Mouse (Mus musculus) thymus, postnatal 14 days (tissue): ENCODE results near the gene Kbtbd8.

Experiments
- DNase-seq: peaks from one replicate; pipeline ENCODE4 v3.0.0; 2021

The Kbtbd8 gene

DNA sequence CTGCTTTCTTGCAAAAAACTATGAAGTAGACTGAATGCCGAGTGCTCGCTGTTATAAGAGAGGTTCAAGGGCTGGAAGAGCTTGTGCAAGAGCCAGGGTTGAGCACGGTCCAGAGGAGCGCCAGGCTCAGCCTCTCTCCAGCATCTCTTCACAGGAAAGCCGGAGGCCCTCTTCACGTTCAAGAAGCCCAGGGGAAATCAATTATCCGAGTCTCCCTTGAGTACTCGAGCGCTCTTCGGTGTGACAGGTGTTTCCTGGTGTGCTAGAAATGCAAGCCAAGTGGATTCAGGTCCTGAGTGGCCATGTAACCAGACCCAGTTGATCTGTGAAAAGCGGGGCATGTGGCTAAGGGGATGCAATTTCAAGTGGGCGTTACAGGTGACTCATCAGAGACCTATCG is at the start of gene Kbtbd8:
TSS of gene Kbtbd8 (plus strand) at position 295 of the 400 bp plus-strand sequence.
- DNase-seq, result peak; percentile 24

DNA sequence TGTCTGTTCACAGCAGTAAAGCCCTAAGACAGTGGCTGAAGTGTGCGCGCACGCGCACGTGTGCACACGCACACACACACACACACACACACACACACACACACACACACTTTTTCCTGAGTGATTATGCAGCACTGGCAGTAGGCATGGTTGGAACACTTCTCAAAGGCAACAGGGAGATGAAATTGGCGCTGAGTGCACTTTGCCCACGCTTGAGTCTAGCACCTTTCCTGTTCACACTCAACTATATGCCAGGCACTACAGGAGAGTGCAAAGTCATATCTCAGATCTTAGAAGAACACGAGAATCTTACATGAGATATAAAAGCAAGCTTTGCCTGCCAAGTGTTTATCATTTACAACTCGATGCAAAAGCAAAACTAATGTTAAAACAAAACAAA is 47.3 kb upstream of the Kbtbd8 start:
- no peak for DNase-seq

DNA sequence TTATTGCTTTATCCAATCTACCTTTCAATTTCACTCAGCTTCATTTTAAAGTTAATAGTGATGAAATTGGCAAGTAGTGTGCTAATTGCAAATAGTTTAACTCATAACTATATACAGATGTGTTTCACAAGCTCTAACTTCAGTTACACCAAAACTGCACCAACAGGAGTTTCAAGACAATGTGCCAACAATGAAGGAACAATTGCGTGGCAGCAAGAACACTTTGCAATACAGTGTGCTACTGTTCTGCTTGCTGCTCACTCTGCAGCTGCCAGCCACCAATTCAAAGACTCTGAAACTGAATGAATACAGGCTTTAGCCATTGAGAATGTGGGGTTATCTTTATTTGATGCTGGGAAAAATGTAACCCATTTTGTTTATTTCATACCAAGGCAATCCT is 31.8 kb upstream of the Kbtbd8 start:
- DNase-seq, result no peak

DNA sequence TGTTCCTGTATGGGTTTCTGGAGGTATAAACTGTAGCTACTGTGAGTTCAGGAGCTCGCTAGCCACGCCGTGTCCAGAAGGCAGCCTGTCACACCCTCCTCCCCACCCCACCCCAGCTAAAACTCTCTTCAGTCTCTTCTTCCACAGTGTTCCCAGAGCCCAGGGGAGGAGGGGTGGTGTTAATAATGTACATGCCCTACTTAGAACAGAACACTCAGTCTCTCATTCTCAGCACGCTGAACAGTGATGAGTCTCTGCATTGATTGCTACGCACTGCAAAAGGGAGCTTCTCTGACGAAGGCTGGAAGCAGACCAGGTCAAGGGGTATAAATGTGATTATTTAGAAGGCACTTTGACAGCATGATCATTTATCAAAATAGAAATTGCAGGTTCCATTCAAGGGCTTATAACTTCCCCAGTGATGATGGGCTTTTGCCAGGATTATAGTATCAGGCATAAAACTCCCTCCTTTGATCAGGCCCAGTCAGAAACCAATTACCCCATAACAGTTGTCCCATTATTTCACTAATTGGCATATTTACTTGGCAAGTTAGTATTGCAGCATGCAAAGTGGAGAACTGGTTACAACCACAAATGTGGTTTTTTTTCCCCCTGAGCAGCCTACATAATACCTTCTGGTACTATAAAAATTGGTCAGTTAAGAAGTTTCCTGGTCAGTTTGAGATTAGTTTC is 29.7 kb upstream of the Kbtbd8 start:
- DNase-seq, result no peak

DNA sequence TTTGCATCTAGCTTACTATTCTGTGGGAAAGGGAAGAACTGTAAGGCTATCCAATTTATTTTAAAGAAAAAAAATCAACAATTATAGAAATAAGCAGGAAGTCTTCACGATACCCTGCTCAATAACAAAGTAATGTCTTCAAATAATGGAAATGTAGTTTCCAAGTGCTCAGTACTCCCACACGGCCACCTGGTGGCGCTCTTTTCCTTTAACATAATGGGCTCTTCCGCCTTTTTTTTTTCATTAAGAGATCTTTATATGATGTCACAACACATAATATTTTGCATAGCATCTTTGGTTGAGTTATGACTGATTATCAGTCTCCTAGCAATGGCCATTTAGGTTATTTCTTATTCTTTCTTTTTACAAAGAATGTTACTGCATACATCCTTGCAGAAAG is 29.0 kb upstream of the Kbtbd8 start:
- DNase-seq, result peak; percentile 6

DNA sequence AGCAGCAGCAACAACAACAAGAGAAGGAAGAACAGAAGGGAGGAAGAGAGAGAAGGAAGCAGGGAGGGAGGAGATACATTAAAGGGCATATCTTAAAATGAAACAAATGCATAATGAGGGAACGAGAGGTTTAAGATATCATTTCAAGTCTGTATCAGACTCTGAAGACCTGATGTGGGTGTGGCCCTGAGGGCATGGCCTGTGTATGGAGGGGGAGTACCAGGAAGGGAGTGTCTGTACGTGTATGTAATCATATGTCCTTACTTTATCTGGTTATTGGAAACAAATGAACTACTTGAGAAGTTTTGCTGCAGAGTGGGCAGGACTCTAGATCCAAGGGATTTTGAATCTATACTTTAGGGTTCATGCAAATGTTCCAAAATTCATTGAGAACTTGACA is 22.3 kb upstream of the Kbtbd8 start:
- DNase-seq, result no peak

DNA sequence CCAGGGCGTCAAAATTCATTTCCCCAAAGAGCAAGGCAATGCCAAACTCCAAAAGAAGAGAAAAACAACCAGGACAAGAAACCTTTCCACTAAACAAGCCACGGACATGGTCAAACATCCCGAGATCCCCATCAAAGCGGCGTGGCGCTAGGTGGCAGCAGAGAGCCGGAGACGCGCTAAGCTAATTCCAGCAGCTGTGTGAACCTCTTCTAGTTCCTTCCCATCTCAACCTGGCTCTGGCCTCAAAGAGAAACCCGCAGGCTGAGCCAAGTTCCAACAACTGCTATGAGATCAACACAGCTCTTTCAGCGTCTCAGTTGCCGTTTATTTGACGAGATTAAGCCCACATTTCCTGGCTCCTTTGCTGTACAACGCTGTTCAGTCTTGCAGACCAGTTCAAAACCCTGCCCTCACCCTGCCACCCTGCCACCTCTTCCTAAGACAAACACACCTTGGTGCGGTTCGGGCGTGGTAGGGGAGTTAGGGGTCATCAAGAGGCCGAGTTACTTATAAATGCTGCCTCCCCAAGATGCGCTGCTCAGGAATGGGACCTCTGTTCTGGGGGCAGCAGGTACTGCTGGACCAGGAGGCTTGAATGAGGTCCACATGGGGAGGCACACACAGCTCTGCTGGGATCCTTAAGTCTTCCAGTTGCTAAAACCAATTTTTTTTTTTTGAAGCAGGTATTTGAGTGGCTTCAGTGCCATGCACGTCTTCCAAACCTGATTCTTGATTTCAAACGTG is 18.5 kb upstream of the Kbtbd8 start:
- peak; percentile 77 for DNase-seq

DNA sequence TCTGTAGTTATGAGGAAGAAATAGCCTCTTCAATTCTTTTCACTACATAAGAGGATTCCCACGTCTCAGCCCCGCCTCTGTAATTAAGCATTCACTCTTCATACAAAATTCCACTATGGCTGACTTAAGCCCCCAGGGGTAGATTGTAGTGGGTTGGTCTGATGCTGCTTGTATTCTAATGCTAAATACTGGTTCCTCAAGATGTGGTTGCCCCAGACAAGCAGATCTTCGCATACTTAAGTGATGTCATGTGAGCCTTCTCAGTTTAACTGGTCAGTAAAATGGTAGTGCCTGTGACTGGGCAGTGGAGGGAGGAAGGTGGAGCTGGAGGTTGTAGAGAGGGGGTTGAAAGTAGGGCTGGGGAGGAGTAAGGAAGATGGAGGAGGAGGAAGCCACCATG is 13.3 kb upstream of the Kbtbd8 start:
- no peak for DNase-seq

DNA sequence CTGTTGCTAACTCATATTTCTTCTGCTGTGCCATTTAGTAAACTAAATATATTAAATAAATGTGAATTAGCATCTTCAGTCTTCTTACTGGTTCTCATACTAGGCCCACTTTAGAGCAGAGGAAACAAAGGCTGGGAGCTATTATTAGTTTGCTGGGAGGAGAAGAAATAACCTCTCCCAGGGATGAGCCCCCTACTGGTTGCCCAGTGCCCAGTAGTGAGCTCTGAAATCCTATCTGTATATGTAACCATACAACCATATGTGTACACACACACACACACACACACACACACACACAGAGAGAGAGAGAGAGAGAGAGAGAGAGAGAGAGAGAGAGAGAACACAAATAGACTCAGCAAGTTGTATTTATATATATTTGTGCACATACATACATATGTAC is 8.6 kb upstream of the Kbtbd8 start:
- no peak for DNase-seq

DNA sequence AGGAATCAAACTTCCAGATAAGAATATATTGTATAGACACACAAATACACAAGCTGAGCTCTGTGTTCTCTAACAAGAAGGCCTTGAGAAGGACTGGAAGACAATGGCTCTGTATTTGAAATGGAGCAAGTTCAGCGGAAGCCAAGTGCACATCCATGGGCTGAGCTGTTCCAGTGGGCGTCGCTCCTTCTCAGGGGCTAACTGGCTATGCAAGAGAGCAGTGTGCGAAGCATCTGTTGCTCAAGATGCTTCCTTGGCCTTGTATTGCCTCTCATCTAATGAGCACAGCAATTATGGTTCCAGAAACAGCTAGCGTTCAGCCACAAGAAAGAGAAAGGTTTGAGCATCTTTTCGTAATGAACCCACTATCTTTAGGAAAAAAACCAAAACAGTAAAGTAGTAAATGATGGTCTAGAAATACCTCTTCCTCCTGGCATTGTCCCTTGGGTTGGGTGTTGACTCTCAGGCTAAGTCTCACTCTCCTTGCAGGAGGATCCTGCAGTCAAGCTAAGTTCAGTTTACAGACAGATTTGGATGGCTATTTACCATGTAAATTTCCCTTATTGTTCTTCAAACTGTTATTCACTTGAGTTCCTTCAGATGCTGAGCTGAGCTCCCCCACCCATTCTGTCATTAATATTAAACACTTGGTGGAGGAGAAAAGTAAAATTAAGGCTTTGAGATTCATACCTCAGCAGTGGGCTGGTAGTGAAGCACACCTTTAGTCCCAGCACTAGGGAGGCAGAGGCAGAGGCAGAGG is 7.2 kb upstream of the Kbtbd8 start:
- no peak for DNase-seq

DNA sequence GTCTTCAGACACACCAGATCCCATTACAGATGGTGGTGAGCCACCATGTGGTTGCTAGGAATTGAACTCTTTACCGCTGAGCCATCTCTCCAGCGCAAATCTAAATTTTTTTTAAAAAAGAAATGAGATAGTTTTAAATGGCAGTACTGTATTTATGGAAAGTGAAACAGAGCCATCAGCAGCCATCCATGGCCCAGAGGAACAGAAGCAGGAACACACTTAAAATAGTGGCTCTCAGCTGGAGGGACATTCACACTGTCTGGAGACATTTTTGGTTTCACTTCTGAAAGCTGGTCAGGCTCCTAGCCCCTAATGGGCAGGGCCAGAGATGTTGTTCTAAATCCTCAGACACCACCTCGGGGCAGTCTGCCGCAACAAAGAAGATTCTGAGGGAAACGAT is 5.0 kb upstream of the Kbtbd8 start:
- no peak for DNase-seq

DNA sequence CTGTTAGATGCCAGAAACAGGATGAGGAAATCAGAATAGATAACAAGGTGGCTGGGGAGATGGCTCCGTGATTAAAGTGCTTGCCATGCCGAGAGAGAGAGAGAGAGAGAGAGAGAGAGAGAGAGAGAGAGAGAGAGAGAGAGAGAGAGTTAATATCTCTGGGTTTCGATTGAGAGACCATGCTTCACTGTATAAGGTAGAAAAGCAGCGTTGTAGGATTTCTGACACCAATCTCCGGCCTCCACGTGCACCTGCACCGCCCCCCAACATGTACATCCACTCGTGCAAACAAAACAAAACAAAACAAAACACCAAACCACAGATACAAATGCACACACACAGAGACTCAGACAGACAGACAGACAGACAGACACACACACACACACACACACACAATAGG is 527 bp upstream of the Kbtbd8 start:
- DNase-seq, result no peak

DNA sequence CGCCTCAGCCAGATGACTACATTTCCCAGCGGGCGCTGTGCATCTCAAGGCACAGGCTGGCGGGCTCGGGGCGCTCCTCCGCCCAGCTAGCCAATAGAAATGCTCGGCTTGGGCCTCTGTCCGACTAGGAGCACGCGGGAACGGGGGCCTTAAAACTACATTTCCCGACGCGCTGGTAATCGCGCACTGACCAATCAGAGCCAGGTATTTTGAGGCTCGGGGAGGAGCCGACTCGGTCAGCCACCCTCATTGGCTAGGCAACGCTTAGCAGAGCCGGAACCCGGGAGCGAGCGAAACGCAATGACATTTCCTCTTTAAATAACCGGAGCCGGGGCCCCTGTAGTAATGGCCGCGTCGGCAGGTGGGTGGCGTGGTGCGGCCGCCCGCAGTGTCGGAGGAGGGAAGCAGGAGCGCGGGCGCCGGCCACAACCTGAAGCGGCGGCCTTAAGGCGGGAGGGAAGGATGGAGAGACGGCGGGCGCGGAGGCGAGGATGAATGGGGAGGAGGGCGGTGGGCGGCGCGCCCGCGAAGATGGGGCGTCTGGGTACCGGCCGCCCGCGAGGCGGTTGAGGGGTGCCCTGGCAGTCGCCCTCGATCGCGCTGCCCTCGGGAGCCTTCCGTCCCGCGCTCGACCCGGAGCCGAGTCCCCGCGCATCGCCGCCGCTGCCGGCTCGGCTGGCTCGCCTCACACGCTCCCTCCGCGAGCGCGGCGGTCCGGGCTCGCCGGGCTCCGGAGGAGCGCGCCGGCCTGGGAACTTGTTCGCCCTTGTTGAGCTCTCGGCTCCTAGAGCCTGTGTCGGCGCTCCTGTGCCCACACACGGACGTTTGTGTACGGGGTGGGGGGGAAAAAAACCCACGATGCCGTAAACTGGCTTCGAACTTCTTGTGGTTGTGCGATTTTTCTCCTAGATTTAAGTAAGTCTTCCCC is 838 bp downstream of the Kbtbd8 start:
- peak; percentile 94 for DNase-seq

DNA sequence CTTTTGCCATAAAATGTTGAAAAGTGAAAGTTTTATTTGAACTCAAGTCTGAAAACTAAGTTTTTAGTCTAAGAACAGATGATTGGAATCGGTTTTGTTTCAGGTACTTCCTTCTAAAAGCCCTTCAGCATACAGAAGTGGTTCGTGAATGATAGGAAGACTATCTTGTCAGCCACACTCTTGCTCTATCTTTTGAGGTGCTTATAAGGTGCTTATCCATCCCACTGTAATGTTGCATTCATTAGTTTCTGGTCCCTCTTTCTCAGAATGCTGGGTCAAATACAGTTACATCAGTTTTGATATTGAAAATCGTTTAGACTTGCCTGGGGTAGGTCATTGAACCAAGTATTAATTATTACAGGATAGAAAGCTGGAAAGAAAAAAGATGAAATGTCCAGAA is 2.3 kb downstream of the Kbtbd8 start:
- no peak for DNase-seq

DNA sequence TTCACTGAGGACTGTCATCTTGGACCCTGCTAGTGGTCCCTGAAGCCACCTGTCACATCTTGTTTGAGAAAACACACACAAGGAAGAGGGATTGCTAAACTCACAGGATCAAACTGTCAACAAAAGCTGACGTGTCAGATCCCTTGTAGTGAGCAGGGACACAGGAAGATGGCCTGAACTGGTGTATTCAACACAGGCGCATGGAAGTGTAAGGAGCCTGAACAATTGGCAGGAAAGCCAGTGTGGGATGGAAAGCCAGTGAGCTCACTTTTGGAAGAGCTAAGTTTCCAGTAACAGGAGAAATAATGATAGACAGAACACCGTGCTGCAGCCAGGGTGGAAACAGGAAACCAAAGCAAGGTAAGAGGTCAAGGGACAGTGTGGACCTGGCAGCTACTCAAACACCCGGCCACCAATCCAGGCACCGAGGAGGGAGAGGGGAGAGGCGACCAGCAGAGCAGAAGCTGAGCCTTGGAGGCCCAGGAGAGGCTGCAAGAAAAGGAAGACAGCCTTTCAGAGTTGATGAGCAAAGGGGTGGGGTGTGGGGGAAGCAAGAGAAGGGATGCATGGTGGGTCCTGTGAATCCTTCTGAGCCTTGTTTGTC is 33.0 kb downstream of the Kbtbd8 start:
- no peak for DNase-seq

DNA sequence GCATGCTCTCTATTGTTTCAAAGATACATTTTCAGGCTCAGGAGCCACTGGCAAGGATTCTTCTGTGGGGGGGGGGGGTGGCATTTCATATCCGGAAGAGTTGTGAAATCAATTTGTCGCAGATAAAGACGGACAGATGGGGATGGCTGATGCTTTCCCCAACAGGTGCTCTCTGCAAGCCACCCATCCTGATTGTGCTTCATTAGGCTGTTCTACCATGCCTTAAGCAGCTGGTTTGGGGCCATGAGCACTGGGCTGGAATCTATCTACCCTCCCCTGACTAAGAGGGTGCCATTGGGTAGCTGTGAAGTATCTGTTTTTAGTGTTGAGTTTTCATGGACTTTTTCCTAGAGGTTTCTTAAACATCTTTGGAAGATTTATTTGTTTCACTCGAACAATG is 33.8 kb downstream of the Kbtbd8 start:
- DNase-seq, result no peak

DNA sequence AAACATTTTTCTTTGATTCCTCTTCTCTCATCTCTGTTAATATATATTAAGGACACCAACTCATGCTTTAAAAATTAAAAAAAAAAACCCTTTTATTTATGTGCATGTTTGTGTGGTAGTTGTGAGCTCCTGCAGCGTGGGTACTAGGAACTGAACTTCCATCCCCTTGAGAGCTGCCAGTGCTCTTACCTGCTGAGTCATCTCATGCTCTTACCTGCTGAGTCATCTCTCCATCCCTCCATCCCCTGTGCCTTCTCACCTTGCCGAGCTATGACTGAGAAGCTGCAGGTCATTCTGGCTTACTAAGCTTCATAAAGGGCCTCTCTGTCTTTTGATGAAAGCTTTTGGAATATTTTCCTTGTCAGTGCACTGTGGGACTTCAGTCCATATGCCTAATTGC is 34.5 kb downstream of the Kbtbd8 start:
- DNase-seq, result no peak

DNA sequence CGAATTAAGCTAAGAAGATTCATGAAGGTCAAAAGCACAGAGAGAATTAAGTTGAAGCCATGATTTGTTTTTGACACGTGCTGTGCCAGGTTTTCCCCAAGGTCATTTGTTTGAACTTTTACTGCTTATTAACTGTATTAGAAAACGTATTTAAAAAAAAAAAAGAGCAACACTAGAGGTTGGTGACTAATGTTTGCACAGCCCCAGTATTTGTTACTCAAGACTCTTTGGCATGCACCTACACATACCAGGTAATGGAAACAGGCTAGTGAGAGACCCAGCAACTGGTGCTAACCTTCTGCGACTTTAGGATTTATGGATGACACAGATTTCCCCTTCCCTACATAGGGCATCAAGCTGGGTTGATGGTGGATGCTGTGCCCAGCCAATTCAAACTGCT is 46.9 kb downstream of the Kbtbd8 start:
- no peak for DNase-seq

DNA sequence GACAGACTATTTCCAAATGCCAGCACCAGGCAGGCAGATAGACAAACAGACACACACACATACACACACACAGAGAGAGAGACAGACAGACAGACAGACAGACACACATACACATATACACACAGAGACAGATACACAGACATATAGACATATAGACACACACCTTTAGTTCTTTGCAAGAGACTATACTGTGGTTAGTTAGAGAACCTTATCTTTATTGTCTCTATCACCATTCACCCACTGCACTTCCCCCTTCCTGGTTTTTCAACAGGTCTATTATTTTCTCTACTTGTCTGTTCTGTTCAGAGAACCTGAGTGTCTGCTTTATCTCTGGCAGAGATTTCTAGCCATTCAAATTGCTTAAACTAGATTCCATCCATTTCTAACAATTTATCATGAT is 48.6 kb downstream of the Kbtbd8 start:
- DNase-seq, result no peak

DNA sequence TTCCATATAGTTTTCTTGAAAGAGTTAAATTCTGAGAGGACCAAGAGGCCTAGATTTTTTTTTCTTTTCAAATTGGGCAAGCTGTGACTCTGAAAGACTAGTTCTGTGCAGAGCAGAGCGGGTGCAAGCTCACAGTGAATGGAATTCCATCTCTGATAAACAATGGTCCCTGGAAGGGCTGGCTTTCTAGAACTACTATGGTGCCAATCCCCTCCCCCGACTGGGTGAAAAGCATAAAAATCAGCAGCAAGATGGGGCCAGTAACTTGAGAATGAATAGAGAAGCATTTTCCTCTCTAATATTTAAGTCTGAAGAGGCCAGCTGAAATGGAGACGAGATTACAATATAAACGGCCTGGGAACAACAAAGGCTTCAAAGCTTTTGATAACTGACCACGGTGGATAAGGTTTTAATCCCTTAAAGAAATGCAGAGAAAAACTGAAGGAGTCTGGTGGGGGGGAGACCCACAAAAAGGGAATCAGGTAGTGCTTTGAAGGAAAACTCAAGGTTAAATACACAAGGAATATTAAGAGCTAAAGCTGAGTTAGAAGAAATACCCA is 50.7 kb downstream of the Kbtbd8 start:
- DNase-seq, result no peak

DNA sequence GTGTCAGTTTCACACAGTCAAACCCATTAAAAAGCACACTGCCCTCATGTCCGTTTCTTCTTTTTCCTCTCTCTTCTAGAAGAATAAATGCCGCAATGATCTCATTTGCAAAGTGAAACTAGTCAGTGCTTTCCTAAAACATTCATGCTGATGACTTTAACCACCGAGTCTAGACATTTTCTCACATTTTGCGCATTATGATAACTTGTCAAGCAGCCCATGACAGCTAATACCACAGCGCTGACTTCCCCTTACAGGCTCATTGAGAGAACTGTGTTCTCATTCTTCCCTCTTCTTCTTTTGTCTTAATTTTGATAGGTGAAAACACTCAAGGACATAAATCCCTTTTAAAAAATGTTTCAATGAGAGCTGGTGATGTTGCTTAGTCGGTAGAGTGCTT is 52.4 kb downstream of the Kbtbd8 start:
- no peak for DNase-seq
